Mouse (Mus musculus) heart, adult 2 months (tissue): Measurements from ENCODE around the gene Ubl7.

Experiments used
- CTCF ChIP-seq: fragments of 200-600 bp; IDR thresholded peaks from 2 replicates; pipeline ENCODE4 v1.8.1; 2022; ENCODE audit warnings: antibody characterized with exemption, mild to moderate bottlenecking, moderate library complexity
- EP300 ChIP-seq: fragments of 200-500 bp; IDR thresholded peaks from 2 replicates; pipeline ENCODE4 v1.6.1; 2011; ENCODE audit warnings: low read depth, low read length, control low read depth; ENCODE audit not compliant: insufficient read depth
- POLR2A ChIP-seq: fragments of 200-500 bp; IDR thresholded peaks from 2 replicates; pipeline ENCODE4 v1.6.1; 2011; ENCODE audit warnings: mild to moderate bottlenecking, low read depth, low read length, control low read depth; ENCODE audit not compliant: insufficient read depth

DNA sequence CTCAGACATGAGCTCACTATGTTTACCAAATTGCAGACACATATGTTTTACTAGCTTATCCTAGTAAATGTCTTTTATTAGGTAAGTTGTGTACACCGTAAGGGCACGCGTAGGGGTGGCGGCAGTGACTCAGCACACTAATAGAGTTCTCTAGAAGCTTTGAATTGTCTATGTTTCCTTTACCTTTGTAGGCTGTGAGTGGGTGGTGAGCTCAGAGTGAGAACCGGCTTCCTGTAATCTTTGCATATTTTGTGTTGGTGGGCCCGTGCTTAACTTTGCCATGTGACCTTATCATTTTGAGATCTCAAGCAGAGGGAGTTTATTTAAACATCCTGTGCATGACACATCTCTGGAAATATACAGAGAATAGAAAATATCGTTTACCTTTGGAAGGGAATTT lies 44.2 kb upstream of the Ubl7 start:
- TF ChIP-seq POLR2A (no peak), CTCF (no peak), EP300 (no peak)
